Mouse (Mus musculus): ENCODE results near the gene Gm26602.

DNA sequence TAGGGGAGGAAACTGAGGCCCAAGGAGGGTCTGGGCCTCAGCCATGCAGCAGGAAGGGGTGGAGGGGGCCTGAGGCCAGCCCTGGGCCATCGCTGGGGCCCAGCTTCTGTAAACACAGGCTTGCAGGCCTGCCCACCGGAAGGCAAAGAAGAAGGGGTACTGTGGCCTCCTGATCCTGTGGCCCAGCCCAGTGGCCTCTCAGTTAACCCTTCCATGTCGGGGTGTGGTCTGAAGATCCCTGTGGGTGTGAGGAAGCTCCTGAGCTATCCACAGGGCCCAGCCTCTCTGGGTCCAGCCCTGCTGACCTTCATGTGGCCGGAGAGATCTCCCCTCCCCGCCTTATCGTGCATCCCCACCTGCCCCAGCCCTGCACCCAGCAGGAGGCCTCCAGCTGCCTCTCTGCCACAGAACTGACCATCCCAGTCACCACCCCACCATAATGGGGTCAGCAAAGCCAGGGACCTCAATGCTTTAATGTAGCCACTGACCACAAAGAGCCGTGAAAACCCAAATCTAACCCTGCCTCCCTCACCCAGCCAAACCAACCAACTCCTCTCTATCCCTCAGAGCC, 36.2 kb downstream of the Gm26602 start:
- TF ChIP-seq POLR2A (IDR thresholded peaks at IDR 0.05; ENCODE audit: borderline replicate concordance, extremely low read depth, insufficient read depth, insufficient read length, poor library complexity, severe bottlenecking) (no peak), CTCF (IDR thresholded peaks at IDR 0.05; ENCODE audit: borderline replicate concordance, extremely low read depth, insufficient read depth, insufficient read length) (no peak)

All from brain, embryonic 14.5 days (tissue).